Mouse (Mus musculus) urinary bladder, postnatal 4 days (tissue): ENCODE measurements around the gene Rhot2.

ENCODE experiments used
- DNase-seq, 2 experiments: peaks; one replicate each; pipeline ENCODE4 v3.0.0; 2021 to 2022; ENCODE audit warnings: low spot score in 2 of 2

Gene Rhot2

GRCm38 (mm10) chr17:25844396-25844901 is at the start of gene Rhot2:
Gene Rhot2, minus strand, starts transcription at chr17:25844851.
- peak; percentile 92 to 96 for DNase-seq

- DNase-seq, result no peak
These were observed 49.4 kb upstream of the Rhot2 start for GRCm38 (mm10) chr17:25893975-25894617.

GRCm38 (mm10) chr17:25888837-25889236 is 44.2 kb upstream of the Rhot2 start:
- DNase-seq, result no peak

GRCm38 (mm10) chr17:25887467-25887866 is 42.8 kb upstream of the Rhot2 start:
- DNase-seq, result no peak

- no peak for DNase-seq
These were observed 42.2 kb upstream of the Rhot2 start for GRCm38 (mm10) chr17:25886806-25887205.

- DNase-seq, result no peak
These were observed 41.0 kb upstream of the Rhot2 start for GRCm38 (mm10) chr17:25885636-25886035.

- DNase-seq, result no peak
These were observed 39.2 kb upstream of the Rhot2 start for GRCm38 (mm10) chr17:25883824-25884223.

- no peak for DNase-seq
These were observed 38.6 kb upstream of the Rhot2 start for GRCm38 (mm10) chr17:25883268-25883667.

- DNase-seq, result no peak
These were observed 37.7 kb upstream of the Rhot2 start for GRCm38 (mm10) chr17:25882306-25882705.

- DNase-seq, result no peak
These were observed 37.0 kb upstream of the Rhot2 start for GRCm38 (mm10) chr17:25881691-25882090.

GRCm38 (mm10) chr17:25880913-25881641 is 36.4 kb upstream of the Rhot2 start:
- DNase-seq, result no peak

- DNase-seq, result no peak
These were observed 35.7 kb upstream of the Rhot2 start, which contains the start of gene Wfikkn1 for GRCm38 (mm10) chr17:25880196-25880910. Gene Wfikkn1, minus strand, starts transcription at chr17:25880858.

- no peak for DNase-seq
These were observed 35.1 kb upstream of the Rhot2 start for GRCm38 (mm10) chr17:25879750-25880149.

- no peak for DNase-seq
These were observed 34.6 kb upstream of the Rhot2 start for GRCm38 (mm10) chr17:25879261-25879660.

- no peak for DNase-seq
These were observed 34.0 kb upstream of the Rhot2 start for GRCm38 (mm10) chr17:25878611-25879180.

- no peak for DNase-seq
These were observed 33.3 kb upstream of the Rhot2 start for GRCm38 (mm10) chr17:25877741-25878610.

GRCm38 (mm10) chr17:25877025-25877424 is 32.4 kb upstream of the Rhot2 start:
- no peak for DNase-seq

GRCm38 (mm10) chr17:25876347-25876915 is 31.8 kb upstream of the Rhot2 start:
- DNase-seq, result no peak

GRCm38 (mm10) chr17:25875171-25876136 is 30.8 kb upstream of the Rhot2 start:
- DNase-seq, result peak; percentile 85 to 89
